ENCODE assay signal across 9 mouse cellular contexts in the genomic region with DNA sequence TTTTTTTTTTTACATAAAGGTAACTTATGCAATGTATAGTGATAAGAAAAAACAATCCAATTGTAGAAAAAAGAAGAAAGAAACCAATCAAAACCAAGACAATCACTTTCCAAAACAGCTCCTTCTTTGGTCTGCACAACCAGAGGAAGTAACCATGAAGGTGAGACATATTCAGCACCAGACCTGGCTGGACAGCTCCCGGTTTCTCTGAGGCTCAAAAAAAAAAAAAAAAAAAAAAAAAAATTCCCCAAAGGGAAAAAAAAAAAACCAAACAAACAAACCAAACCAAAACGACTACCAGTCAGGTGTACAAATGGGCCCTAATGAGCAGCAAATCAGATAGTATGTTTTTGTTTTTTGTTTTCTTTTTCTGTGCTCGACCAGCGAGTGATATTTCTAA. TPM values are rescaled to one million over a fixed set of nuclear protein-coding genes. Genes with fewer than 3 reads are reported as not detected.
DNase-seq lines count a peak whose midpoint lies in the region; ATAC-seq and TF ChIP-seq lines count a peak whose summit lies in the region.
"Had no signal": no experiment of that assay in that cellular context is flagged by ENCODE, and none has a peak within 500 bp of the region (broad histone marks: within the 10 kb centered on the region; RNA-seq: fewer than 3 reads in every experiment).

No protein-coding gene starts in this region.

- peak overlapping the region; percentile 75 for H3K4me3 ChIP-seq in left cerebral cortex, adult 2 months
- peak overlapping the region; percentile 79 for H3K4me3 ChIP-seq in hindbrain, embryonic 14.5 days (replicated peaks; ENCODE audit: low read length)
- H3K4me3 ChIP-seq: liver, embryonic 15.5 days had no signal

- peaks cover 7% of the 10 kb centered on the region for H3K4me1 ChIP-seq in hindbrain, embryonic 14.5 days (replicated peaks; ENCODE audit: control insufficient read depth, insufficient read depth, low read length)
- H3K4me1 ChIP-seq: liver, embryonic 15.5 days had no signal

- H3K4me2 ChIP-seq in hindbrain, embryonic 14.5 days (replicated peaks) = peak overlapping the region; percentile 74
- H3K4me2 ChIP-seq: liver, embryonic 15.5 days had no signal

- no peak for ATAC-seq in hindbrain, embryonic 14.5 days (ENCODE audit: low FRiP score)

- DNase-seq in left cerebral cortex, adult 2 months (ENCODE audit: extremely low spot score in 1 of 2, low spot score in 2 of 2) = no peak
- DNase-seq in left cerebral cortex, adult 8-10 months (ENCODE audit: low spot score in 2 of 2) = no peak
- peak; percentile 35 for DNase-seq in adrenal gland, postnatal 25 days
- no peak for DNase-seq in hindbrain, embryonic 14.5 days (ENCODE audit: low spot score)
- peak; percentile 22 for DNase-seq in neural tube, embryonic 10.5 days (ENCODE audit: extremely low spot score, low spot score)
- DNase-seq in left cerebral cortex, postnatal 4 days = no peak
- no peak for DNase-seq in right cerebral cortex, postnatal 4 days
- DNase-seq in cerebellum, adult 11 months = no peak

- TF ChIP-seq CTCF in left cerebral cortex, adult 2 months (IDR thresholded peaks at IDR 0.05) = no peak

- H3K27ac ChIP-seq in left cerebral cortex, adult 2 months = peak overlapping the region; percentile 99
- H3K27ac ChIP-seq in hindbrain, embryonic 14.5 days = no peak overlapping the region
- H3K27ac ChIP-seq: liver, embryonic 15.5 days had no signal

- peak overlapping the region; percentile 89 for H3K9ac ChIP-seq in hindbrain, embryonic 14.5 days
- H3K9ac ChIP-seq: liver, embryonic 15.5 days had no signal

- peaks cover 16% of the 10 kb centered on the region; the same call in 1 of the 2 replicates for H3K27me3 ChIP-seq in hindbrain, embryonic 14.5 days (ENCODE audit: control insufficient read depth, insufficient read depth, low read length)

- intact Hi-C loops in left cerebral cortex, adult 2 months (cut with DNase I) = loop anchor here (2.0 to 5.0 kb wide), 5 partner anchors 106 to 466 kb away; no protein-coding TSS in a partner anchor
- intact Hi-C loops in left cerebral cortex, postnatal 4 days (cut with DNase I) = loop anchor here (5.0 to 10.0 kb wide), 3 partner anchors 379 to 538 kb away; no protein-coding TSS in a partner anchor

- no peaks in the 10 kb centered on the region for H3K9me3 ChIP-seq in hindbrain, embryonic 14.5 days (ENCODE audit: control insufficient read depth, low read length)
- H3K9me3 ChIP-seq: liver, embryonic 15.5 days had no signal

- H3K36me3 ChIP-seq in hindbrain, embryonic 14.5 days (replicated peaks; ENCODE audit: control insufficient read depth, insufficient read depth) = no peaks in the 10 kb centered on the region
- H3K36me3 ChIP-seq: liver, embryonic 15.5 days had no signal

- WGBS in hindbrain, embryonic 14.5 days = 27% methylated on average over 4 of the region's 4 CpGs

RNA-seq across cellular contexts. Expression of a gene that starts 3.0 kb away (rescaled TPM):
- total RNA-seq in left cerebral cortex, adult 2 months (2021) = 100 to 1,000 TPM; 150 to 177 TPM
- 100 to 1,000 TPM; 147 to 184 (median 158) TPM for total RNA-seq in left cerebral cortex, adult 8-10 months (2022)
- total RNA-seq in adrenal gland, postnatal 25 days (2021) = 0.06 TPM in 1 of 2 replicates, not detected in the other
- 71.6 and 90.8 TPM in 2 replicates for polyA plus RNA-seq in hindbrain, embryonic 14.5 days (2014; fragmentation: Nextera tagmentation; extraction: Ambion mirVana)
- total RNA-seq in left cerebral cortex, postnatal 4 days (2021) = 10 to 100 TPM; 73.1 to 78.1 TPM

Comparison
In these comparisons a context has a peak if more than half of its experiments do, and no peak if none do; other contexts are left out.
1. DNase-seq: peak in adrenal gland, postnatal 25 days (single experiment) and neural tube, embryonic 10.5 days (single experiment); none in left cerebral cortex, adult 2 months (0 of 2), left cerebral cortex, adult 8-10 months (0 of 2), hindbrain, embryonic 14.5 days (single experiment), left cerebral cortex, postnatal 4 days (single experiment), right cerebral cortex, postnatal 4 days (single experiment) and cerebellum, adult 11 months (single experiment).
2. RNA of a gene that starts 3.0 kb away (total RNA-seq): 150 to 177 TPM in left cerebral cortex, adult 2 months, 147 to 184 TPM in left cerebral cortex, adult 8-10 months and 73.1 to 78.1 TPM in left cerebral cortex, postnatal 4 days; 0.06 TPM in adrenal gland, postnatal 25 days; every median in the first group is over 10 times any median in the second.